Mouse (Mus musculus): ENCODE data around the gene Gm10282. TPM values are rescaled to one million over a fixed set of nuclear protein-coding genes. Genes with fewer than 3 reads are reported as not detected.

Gm10282 gene
- total RNA-seq (2014; rRNA removed) (0.54 and 1.0 TPM in 2 replicates), polyA plus RNA-seq (2012; rRNA removed) (0.37 and 0.42 TPM in 2 replicates)

DNA sequence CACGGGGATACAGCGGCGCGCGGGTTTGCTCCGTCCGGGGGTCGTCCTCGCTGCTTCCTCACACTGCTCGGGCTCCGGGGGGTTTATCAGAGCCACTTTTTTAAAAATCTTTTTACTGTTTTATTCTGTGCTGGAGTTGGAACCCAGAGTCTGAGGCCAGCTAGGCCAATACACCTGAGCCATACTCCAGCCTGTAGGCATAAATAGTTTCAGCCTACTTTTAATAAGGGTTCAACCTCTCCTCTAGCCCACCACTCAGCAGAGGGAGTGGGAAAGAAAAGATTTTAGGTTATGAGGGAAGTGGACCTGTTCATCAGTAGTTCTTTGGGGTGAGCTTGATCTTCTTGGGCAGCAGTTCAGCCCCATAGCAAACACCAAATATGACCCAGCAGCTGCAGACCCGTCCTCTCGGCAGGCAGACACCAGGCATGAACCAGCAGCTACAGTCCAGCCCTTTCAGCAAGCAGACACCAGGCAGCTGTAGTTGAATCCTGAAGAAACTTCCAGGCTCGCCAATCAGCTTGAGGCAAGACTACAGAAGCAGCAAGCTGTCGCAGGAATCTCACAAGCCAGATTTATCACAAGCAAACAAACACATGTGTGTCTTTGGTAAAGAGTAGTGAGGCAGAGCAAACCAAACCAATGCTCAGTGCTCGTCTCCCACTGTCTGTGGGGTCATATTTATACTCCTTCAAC lies at the start of gene Gm10282:
Gm10282 (minus strand) TSS at position 51 of the 696 bp plus-strand sequence.
- Histone ChIP-seq H3K36me3 (ENCODE audit: control insufficient read depth, insufficient read depth, low read length) (no peaks in the 10 kb centered on the region), H3K27me3 (ENCODE audit: control insufficient read depth, insufficient read depth, low read length) (no peaks in the 10 kb centered on the region), H3K4me1 (ENCODE audit: control insufficient read depth, insufficient read depth, low read length) (peaks cover 3% of the 10 kb centered on the region; the same call in 1 of the 2 replicates), H3K9ac (ENCODE audit: low read depth, low read length) (no peak within 1 kb of the TSS), H3K27ac (replicated peaks; ENCODE audit: insufficient read depth, low read depth, low read length) (no peak within 1 kb of the TSS), H3K79me2 (ENCODE audit: control insufficient read depth, insufficient read depth, low read length) (no peaks in the 10 kb centered on the region), H3K4me3 (ENCODE audit: insufficient read depth, low read depth, low read length) (no peak within 1 kb of the TSS)
- 92% methylated on average over 16 of the region's 16 CpGs for WGBS
- DNase-seq (ENCODE audit: extremely low read depth, low read depth, low spot score) = no peak
- TF ChIP-seq POLR2A (IDR thresholded peaks at IDR 0.05; ENCODE audit: extremely low read depth, insufficient read depth, low read length) (no peak), CTCF (IDR thresholded peaks at IDR 0.05; ENCODE audit: low read depth, low read length) (no peak)

DNA sequence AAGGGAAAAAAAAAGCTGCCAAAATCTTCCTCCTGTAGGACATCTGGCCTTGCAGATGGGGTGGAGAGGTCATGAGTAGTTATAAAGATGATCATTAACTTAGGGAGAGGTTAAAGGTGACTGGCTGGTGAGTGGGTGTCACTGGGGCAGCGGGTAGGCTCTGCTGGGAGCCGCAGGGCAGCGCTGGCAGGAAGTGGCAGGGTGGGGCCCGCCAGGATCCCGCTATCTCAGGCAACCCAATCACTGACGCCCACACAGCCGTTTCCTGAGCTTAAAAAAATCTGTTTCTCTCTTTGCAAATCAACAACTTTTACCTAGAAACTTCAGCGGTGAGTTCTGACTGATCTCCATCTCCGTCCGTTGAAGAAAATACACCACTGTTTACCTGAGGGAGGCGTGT lies 49.2 kb upstream of the Gm10282 start:
- Histone ChIP-seq H3K27ac (replicated peaks; ENCODE audit: insufficient read depth, low read depth, low read length) (peak overlapping the region; percentile 77), H3K79me2 (ENCODE audit: control insufficient read depth, insufficient read depth, low read length) (no peaks in the 10 kb centered on the region), H3K27me3 (ENCODE audit: control insufficient read depth, insufficient read depth, low read length) (no peaks in the 10 kb centered on the region), H3K4me3 (ENCODE audit: insufficient read depth, low read depth, low read length) (no peak overlapping the region), H3K9ac (ENCODE audit: low read depth, low read length) (no peak overlapping the region), H3K36me3 (ENCODE audit: control insufficient read depth, insufficient read depth, low read length) (no peaks in the 10 kb centered on the region), H3K4me1 (ENCODE audit: control insufficient read depth, insufficient read depth, low read length) (peaks cover 20% of the 10 kb centered on the region)
- peak; percentile 96 for DNase-seq (ENCODE audit: extremely low read depth, low read depth, low spot score)
- TF ChIP-seq POLR2A (IDR thresholded peaks at IDR 0.05; ENCODE audit: extremely low read depth, insufficient read depth, low read length) = no peak
- TF ChIP-seq CTCF (IDR thresholded peaks at IDR 0.05; ENCODE audit: low read depth, low read length) = no peak
- 7% methylated on average over 11 of the region's 11 CpGs for WGBS

DNA sequence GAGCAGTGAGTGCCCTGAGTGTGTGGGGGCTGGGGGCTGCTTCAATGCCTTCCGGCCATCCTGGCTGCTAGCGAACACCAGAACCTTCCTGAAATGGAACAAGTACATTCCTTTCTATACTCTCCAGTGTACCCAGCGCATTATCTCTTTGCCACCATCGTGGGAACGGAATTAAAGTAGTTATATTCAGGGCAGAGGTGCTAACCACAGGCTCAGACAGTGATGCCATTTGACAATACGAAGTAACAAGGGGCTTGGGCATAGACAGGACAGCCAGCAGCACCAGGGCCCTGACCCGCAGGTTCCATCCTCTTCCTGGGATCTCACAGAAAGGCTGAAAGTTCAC lies 48.6 kb upstream of the Gm10282 start:
- 58% methylated on average over 7 of the region's 7 CpGs for WGBS
- Histone ChIP-seq H3K9ac (ENCODE audit: low read depth, low read length) (peak overlapping the region; percentile 8; the same call in 1 of the 2 replicates), H3K27me3 (ENCODE audit: control insufficient read depth, insufficient read depth, low read length) (no peaks in the 10 kb centered on the region), H3K27ac (replicated peaks; ENCODE audit: insufficient read depth, low read depth, low read length) (peak overlapping the region; percentile 77), H3K79me2 (ENCODE audit: control insufficient read depth, insufficient read depth, low read length) (no peaks in the 10 kb centered on the region), H3K36me3 (ENCODE audit: control insufficient read depth, insufficient read depth, low read length) (no peaks in the 10 kb centered on the region), H3K4me1 (ENCODE audit: control insufficient read depth, insufficient read depth, low read length) (peaks cover 20% of the 10 kb centered on the region), H3K4me3 (ENCODE audit: insufficient read depth, low read depth, low read length) (no peak overlapping the region)
- no peak for TF ChIP-seq POLR2A (IDR thresholded peaks at IDR 0.05; ENCODE audit: extremely low read depth, insufficient read depth, low read length)
- no peak for TF ChIP-seq CTCF (IDR thresholded peaks at IDR 0.05; ENCODE audit: low read depth, low read length)
- no peak for DNase-seq (ENCODE audit: extremely low read depth, low read depth, low spot score)

DNA sequence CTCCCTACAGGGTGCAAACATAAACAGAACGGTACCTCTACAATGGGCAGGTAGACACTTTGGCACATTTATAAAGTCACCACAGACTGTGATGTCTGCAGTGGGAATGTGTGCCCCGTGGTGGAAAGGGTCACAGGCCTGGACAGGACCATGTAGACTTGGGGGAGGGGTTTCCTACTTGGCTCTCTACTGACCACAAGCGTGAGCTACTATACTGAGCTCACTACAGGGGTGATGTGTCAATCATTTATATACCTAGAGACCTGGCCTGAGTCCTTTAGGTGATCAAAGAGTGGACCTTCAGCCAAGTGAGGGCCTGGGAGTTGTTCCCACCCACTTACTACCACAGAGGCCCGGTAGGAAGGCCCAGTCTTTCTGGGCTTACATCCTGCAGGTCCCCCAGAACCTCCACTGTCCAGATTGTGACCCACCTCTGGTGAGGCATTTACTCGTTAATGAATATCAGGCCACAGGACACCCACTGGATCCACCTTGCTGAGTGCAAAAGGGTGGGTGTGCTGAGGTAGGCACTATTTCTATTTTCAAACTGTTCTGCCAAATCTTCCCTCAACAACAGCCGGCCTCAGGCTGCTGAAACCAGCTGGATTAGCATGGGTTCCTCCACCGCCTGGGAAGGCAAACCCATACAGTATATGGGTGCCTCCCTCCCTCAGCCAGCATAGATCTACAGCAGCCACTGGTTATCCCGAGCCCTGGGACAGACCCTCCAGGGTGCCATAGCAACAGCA lies 48.1 kb upstream of the Gm10282 start:
- no peaks in the 10 kb centered on the region for H3K79me2 ChIP-seq (ENCODE audit: control insufficient read depth, insufficient read depth, low read length)
- H3K9ac ChIP-seq (ENCODE audit: low read depth, low read length) = no peak overlapping the region
- no peaks in the 10 kb centered on the region for H3K27me3 ChIP-seq (ENCODE audit: control insufficient read depth, insufficient read depth, low read length)
- WGBS = 36% methylated on average over 8 of the region's 8 CpGs
- H3K4me1 ChIP-seq (ENCODE audit: control insufficient read depth, insufficient read depth, low read length) = peaks cover 20% of the 10 kb centered on the region
- peak; percentile 18 for DNase-seq (ENCODE audit: extremely low read depth, low read depth, low spot score)
- no peak overlapping the region for H3K4me3 ChIP-seq (ENCODE audit: insufficient read depth, low read depth, low read length)
- H3K36me3 ChIP-seq (ENCODE audit: control insufficient read depth, insufficient read depth, low read length) = no peaks in the 10 kb centered on the region
- peak overlapping the region; percentile 77 for H3K27ac ChIP-seq (replicated peaks; ENCODE audit: insufficient read depth, low read depth, low read length)
- TF ChIP-seq CTCF (IDR thresholded peaks at IDR 0.05; ENCODE audit: low read depth, low read length) = no peak
- TF ChIP-seq POLR2A (IDR thresholded peaks at IDR 0.05; ENCODE audit: extremely low read depth, insufficient read depth, low read length) = no peak

DNA sequence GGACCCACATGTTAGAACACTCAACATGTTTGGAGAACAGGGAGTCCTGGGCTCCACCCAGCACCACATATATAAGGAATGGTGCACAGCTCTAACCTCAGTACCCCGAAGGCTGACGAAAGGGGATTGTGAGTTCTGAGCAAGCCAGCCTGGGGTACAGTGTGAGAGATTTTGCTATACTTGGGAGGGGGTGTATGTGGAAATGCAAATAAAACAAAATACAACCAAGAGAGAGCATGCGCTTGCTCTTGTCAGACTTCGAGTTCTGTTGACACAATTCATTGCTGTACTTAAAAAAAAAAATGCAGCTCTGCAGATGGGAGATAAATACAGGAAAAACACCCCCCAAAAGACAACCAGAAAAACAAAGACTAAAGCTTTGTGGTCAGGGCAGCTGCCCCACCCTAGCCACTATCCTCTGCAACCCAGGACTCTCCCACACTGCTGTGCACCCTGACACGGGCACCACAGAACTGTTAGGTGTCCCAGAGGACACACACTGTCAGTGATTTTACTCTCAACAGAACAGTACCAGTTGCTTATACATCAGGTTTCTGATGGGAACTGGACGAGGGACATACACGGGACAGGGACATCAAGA lies 46.4 kb upstream of the Gm10282 start:
- no peak for DNase-seq (ENCODE audit: extremely low read depth, low read depth, low spot score)
- Histone ChIP-seq H3K4me1 (ENCODE audit: control insufficient read depth, insufficient read depth, low read length) (peaks cover 20% of the 10 kb centered on the region), H3K9ac (ENCODE audit: low read depth, low read length) (no peak overlapping the region), H3K36me3 (ENCODE audit: control insufficient read depth, insufficient read depth, low read length) (no peaks in the 10 kb centered on the region), H3K27ac (replicated peaks; ENCODE audit: insufficient read depth, low read depth, low read length) (no peak overlapping the region), H3K4me3 (ENCODE audit: insufficient read depth, low read depth, low read length) (no peak overlapping the region), H3K27me3 (ENCODE audit: control insufficient read depth, insufficient read depth, low read length) (no peaks in the 10 kb centered on the region), H3K79me2 (ENCODE audit: control insufficient read depth, insufficient read depth, low read length) (no peaks in the 10 kb centered on the region)
- WGBS = 88% methylated on average over 7 of the region's 7 CpGs
- TF ChIP-seq POLR2A (IDR thresholded peaks at IDR 0.05; ENCODE audit: extremely low read depth, insufficient read depth, low read length) = no peak
- TF ChIP-seq CTCF (IDR thresholded peaks at IDR 0.05; ENCODE audit: low read depth, low read length) = no peak

Measured in liver, adult 2 months (tissue).